Mouse (Mus musculus) liver, adult (tissue): ENCODE data around the gene Prkag1.

Source experiments
- GATA4 ChIP-seq: IDR thresholded peaks from 2 replicates; pipeline ENCODE4 v1.6.1; 2014; ENCODE audit warnings: mild to moderate bottlenecking, low read length; ENCODE audit not compliant: insufficient replicate concordance

Prkag1 gene

GRCm38 (mm10) chr15:98861701-98862410 lies 30.5 kb upstream of the Prkag1 start:
- no peak for TF ChIP-seq GATA4

DNA sequence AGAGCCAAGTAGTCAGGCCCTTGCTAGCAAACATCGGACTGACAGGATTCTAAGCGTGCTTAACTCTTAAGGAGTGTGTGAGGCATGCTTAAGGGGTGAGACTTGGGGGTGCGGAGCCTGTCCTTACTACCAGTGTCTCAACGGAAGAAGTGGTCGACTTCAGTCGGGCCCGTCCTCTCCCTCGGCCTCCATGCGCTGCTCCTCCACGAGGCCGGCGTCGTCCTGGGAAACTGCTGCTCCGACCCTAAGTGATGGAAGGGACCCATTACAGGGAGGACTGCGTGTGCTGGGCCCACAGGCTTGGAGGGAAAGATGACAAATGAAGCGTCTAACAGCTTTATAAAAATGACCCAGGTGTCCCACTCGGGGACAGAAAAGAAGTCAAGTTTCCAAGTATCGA lies 29.6 kb upstream of the Prkag1 start:
- no peak for TF ChIP-seq GATA4

GRCm38 (mm10) chr15:98859319-98860043 lies 28.2 kb upstream of the Prkag1 start:
- no peak for TF ChIP-seq GATA4

DNA sequence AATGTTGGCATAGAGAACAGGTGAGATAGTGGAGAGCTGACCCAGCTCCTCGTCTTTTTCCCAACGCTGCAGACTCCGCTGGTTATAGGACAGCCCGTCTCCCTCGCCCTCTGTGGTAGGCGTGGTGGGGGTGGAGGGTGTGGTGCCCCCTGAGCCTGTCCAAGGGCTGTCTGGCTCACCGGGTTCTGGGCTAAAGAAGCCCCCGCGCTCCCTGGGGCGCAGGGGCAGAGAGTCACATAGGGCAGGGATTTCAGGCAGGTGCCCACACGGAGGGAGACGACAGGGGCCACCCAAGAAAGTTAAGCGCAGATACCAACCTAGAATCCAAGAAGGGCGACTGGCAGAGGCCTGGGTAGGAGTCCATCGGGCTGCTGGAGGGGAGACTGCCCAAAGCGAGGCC lies 22.9 kb upstream of the Prkag1 start:
- no peak for TF ChIP-seq GATA4

- no peak for TF ChIP-seq GATA4
Observed at GRCm38 (mm10) chr15:98853161-98853937, 22.0 kb upstream of the Prkag1 start.

GRCm38 (mm10) chr15:98852733-98853132 lies 21.4 kb upstream of the Prkag1 start:
- TF ChIP-seq GATA4: no peak

GRCm38 (mm10) chr15:98852071-98852470 lies 20.8 kb upstream of the Prkag1 start:
- no peak for TF ChIP-seq GATA4

- no peak for TF ChIP-seq GATA4
Observed at GRCm38 (mm10) chr15:98851229-98851818, 20.0 kb upstream of the Prkag1 start.

DNA sequence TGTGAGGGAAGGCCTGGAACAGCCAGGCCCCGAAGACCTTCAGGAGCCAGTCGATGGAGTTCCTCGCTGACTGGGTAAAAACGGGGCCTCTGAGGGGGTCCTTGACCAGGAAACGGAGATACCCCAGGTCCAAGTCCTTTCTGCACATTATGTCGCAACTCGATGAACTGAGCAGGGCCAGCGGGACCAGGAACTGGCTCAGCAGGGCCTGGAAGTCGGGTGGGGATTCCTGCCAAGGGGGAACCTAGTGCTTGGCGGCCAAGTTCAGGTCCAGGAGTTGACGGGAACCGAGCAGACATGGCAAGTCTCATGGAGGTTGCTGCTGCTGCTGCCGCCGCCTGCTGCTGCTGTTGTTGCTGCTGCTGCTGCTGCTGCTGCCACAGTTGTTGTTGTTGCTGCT lies 19.3 kb upstream of the Prkag1 start:
- no peak for TF ChIP-seq GATA4

GRCm38 (mm10) chr15:98849956-98850600 lies 18.8 kb upstream of the Prkag1 start:
- TF ChIP-seq GATA4: no peak

GRCm38 (mm10) chr15:98849165-98849564 lies 17.8 kb upstream of the Prkag1 start:
- no peak for TF ChIP-seq GATA4

GRCm38 (mm10) chr15:98846140-98846539 lies 14.8 kb upstream of the Prkag1 start:
- TF ChIP-seq GATA4: no peak

DNA sequence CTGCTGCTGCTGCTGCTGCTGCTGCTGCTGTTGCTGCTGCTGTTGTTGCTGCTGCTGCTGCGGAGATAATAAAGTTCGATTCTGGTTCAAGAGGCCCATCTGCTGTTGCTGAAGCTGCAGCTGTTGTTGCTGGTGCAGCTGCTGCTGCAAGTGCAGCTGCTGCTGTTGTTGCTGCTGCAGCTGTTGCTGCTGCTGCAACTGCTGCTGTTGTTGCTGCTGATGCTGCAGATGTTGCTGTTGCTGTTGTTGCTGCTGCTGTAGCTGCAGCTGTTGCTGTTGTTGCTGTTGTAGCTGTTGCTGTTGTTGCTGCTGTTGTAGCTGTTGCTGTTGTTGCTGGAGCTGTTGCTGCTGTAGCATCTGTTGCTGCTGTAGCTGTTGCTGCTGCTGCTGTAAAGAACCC lies 13.8 kb upstream of the Prkag1 start:
- no peak for TF ChIP-seq GATA4

- no peak for TF ChIP-seq GATA4
Observed at GRCm38 (mm10) chr15:98843595-98844223, 12.4 kb upstream of the Prkag1 start.
